Mouse (Mus musculus) limb, embryonic 13.5 days (tissue): ENCODE data around the gene Dapk1. TPM values are rescaled to one million over a fixed set of nuclear protein-coding genes. Genes with fewer than 3 reads are reported as not detected.

ENCODE experiments used
- ATAC-seq: fragments of 200-750 bp; cut with Nextera tagmentation; 2 replicates; pipeline ENCODE4 v1.8.0; 2017; ENCODE audit warnings: low read depth, moderate number of reproducible peaks, moderate TSS enrichment; ENCODE audit not compliant: low FRiP score
- H3K27ac ChIP-seq: fragments of 300-500 bp; sonication (generic); 2 replicates; pipeline ENCODE4 v1.5.1; 2015; ENCODE audit warnings: inconsistent platforms, mild to moderate bottlenecking, moderate library complexity
- H3K27me3 ChIP-seq: fragments of 300-500 bp; sonication (generic); 2 replicates; pipeline ENCODE4 v1.6.1; 2015; ENCODE audit warnings: mild to moderate bottlenecking, inconsistent platforms
- H3K36me3 ChIP-seq: fragments of 300-500 bp; sonication (generic); 2 replicates; pipeline ENCODE4 v1.6.1; 2015; ENCODE audit warnings: inconsistent platforms, mild to moderate bottlenecking, moderate library complexity
- H3K4me1 ChIP-seq: fragments of 300-500 bp; sonication (generic); 2 replicates; pipeline ENCODE4 v1.6.1; 2015; ENCODE audit warnings: inconsistent platforms
- H3K4me2 ChIP-seq: fragments of 300-500 bp; sonication (generic); replicated peaks from 2 replicates; pipeline ENCODE4 v1.6.1; 2015; ENCODE audit warnings: inconsistent platforms, mild to moderate bottlenecking, moderate library complexity
- H3K4me3 ChIP-seq: fragments of 300-500 bp; sonication (generic); 2 replicates; pipeline ENCODE4 v1.5.1; 2015; ENCODE audit warnings: moderate library complexity, mild to moderate bottlenecking, inconsistent platforms
- H3K9ac ChIP-seq: fragments of 300-500 bp; sonication (generic); 2 replicates; pipeline ENCODE4 v1.6.1; 2015; ENCODE audit warnings: mild to moderate bottlenecking, inconsistent platforms
- H3K9me3 ChIP-seq: fragments of 300-500 bp; sonication (generic); 2 replicates; pipeline ENCODE4 v1.6.1; 2016; ENCODE audit warnings: inconsistent platforms
- WGBS: fragments of 180-500 bp; shearing (Covaris S2); methylation state at CpG from one replicate; pipeline ENCODE4 v1.1.7; 2015; 5-methylcytosine and 5-hydroxymethylcytosine counted together
- polyA plus RNA-seq: library from polyadenylated mRNA; unstranded; fragments of >200 nt; fragmentation: Nextera tagmentation; extraction: Ambion mirVana; gene quantifications from 2 replicates; pipeline ENCODE4 v1.2.1, GENCODE M21; 2015

Dapk1 gene
- polyA plus RNA-seq, 1 experiment from 2014 or later = 23.0 TPM

DNA sequence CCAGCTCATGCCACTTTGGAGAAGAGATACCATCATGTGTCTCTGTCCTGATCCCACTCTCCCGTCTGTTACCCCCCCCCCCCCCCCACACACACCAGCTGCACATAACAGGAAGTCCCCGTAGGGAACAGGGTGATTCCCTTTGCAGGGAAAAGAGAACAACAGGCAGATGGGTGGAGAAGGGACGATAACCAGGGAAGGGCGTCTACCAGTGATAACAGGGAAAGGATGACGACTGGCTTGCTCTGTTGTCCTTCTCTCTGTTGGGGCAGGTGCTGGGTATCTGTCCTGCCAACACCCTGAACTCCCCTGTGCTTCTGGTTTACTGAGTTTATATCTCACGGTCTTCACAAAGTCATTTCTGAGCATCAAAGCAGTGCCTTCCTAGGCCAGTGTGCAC lies 18.0 kb downstream of the Dapk1 start:
- H3K27me3 ChIP-seq = no peaks in the 10 kb centered on the region
- WGBS = 47% methylated on average over 6 of the region's 6 CpGs
- no peak overlapping the region for H3K27ac ChIP-seq
- H3K4me2 ChIP-seq = no peak overlapping the region
- no peak overlapping the region for H3K4me3 ChIP-seq
- H3K36me3 ChIP-seq = no peaks in the 10 kb centered on the region
- peaks cover 58% of the 10 kb centered on the region for H3K4me1 ChIP-seq
- no peaks in the 10 kb centered on the region for H3K9me3 ChIP-seq
- H3K9ac ChIP-seq = no peak overlapping the region
- ATAC-seq = no peak

DNA sequence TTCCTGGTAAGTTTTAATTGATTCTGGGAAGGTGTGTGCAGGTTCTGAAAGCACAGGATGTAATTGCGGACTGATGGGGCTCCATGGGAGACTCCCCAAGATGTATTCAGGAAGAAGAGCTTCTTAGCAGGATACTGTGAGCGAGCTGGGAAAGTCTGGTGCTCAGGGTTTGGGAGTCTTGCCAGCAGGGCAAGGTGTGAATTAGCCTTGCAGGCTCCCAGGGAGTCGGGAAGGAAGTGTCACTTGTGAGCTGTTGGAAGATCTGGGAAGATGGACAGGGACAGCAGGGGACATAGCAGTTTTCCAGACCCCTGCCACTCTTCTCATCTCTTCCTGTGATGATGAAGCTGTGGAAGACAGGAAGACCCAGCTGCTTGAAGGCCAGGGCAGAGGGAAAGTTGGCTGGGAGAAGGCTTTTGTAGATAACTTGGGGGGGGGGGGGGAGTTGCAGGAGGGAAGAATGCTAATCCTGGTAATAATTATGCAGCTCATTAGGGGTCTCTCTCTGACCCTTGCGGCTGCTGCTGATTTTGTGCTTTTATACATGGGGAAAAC lies 19.7 kb downstream of the Dapk1 start:
- Histone ChIP-seq H3K9ac (no peak overlapping the region), H3K4me3 (no peak overlapping the region), H3K27ac (no peak overlapping the region), H3K4me1 (peaks cover 59% of the 10 kb centered on the region), H3K9me3 (no peaks in the 10 kb centered on the region), H3K27me3 (no peaks in the 10 kb centered on the region), H3K4me2 (no peak overlapping the region), H3K36me3 (no peaks in the 10 kb centered on the region)
- no peak for ATAC-seq
- 20% methylated on average over 4 of the region's 4 CpGs for WGBS

DNA sequence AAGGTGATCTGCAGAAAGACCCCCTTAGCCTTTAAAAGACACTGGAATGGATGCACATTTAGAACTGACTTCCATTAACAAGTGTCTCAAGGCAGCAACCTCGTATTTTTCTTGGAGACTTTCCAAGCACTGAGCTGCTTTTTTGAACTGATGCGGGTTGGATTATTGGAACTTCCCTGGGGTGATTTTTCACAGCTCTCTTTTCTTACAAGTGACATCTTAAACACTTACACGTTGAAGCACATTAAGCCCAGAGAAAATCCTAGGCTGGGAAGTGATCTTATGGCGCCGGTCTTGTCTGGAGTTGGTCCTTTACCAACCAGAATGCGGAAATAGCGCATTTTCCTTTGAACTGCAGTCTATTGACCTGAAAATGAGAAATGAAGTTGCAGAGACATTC lies 23.8 kb downstream of the Dapk1 start:
- peak overlapping the region; percentile 22; the same call in 1 of the 2 replicates for H3K27ac ChIP-seq

DNA sequence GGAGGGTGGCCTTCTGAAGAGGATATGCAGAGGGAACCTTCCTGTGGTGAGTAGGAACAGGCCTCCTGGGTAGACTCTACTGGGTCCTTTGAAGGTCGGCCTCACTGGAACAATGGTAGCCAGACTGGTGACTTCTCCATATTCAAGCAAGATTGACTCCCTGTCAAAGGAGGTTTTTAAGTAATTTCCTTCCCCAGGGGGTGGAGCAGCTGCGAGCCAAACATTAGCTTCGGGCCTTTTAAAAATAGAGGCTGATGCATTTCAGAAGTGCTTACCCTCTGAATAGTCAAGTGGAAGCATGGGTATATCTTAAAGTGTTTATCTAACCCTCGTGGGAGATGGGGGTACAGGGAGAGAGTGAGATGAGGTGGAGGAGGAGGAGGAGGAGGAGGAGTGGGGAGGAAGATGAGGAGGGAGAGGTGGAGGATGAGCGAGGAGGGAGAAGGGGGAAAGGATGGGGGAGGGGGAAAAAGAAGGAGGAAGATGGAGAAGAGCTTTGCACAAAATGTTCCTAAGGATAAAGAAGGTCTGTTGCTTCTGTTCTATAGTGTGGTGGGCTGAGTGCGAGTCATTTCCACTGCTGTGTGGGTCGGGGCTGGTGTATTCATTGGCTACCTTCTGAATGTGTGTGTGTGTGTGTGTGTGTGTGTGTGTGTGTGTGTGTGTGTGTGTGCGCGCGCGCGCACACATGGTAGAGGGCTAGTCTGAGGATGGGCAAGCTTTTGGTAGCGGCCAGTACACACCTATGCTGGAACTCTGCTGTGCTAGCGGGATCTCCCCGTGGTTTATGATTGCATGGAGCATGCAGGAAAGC lies 26.3 kb downstream of the Dapk1 start:
- Histone ChIP-seq H3K4me1 (peaks cover 8% of the 10 kb centered on the region; the same call in 1 of the 2 replicates), H3K4me2 (no peak overlapping the region), H3K4me3 (no peak overlapping the region), H3K36me3 (no peaks in the 10 kb centered on the region), H3K27me3 (no peaks in the 10 kb centered on the region), H3K27ac (no peak overlapping the region), H3K9me3 (no peaks in the 10 kb centered on the region), H3K9ac (no peak overlapping the region)
- WGBS = 43% methylated on average over 15 of the region's 15 CpGs
- ATAC-seq = no peak

More for the DNA sequence above, 23.8 kb downstream of the Dapk1 start:
- Histone ChIP-seq H3K9me3 (no peaks in the 10 kb centered on the region), H3K36me3 (no peaks in the 10 kb centered on the region), H3K9ac (no peak overlapping the region), H3K4me1 (peaks cover 20% of the 10 kb centered on the region), H3K27me3 (no peaks in the 10 kb centered on the region), H3K4me3 (no peak overlapping the region), H3K4me2 (no peak overlapping the region)
- 49% methylated on average over 7 of the region's 7 CpGs for WGBS
- no peak for ATAC-seq

DNA sequence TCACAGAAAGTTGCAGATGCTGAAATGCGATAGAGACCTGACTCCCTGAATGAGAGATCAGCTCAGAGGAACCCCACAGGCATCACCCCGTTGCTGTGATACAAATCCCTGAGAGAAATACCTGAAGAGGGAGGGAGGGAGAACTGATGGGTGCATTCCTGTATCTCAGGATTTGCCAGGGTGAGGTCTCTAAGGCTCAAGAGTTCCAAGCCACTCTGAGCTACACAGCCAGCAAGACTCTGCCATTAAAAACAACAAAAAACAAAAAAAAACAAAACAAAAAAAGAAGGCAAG lies 26.9 kb downstream of the Dapk1 start:
- H3K4me3 ChIP-seq = no peak overlapping the region
- no peak overlapping the region for H3K4me2 ChIP-seq
- no peaks in the 10 kb centered on the region for H3K27me3 ChIP-seq
- no peaks in the 10 kb centered on the region for H3K9me3 ChIP-seq
- H3K27ac ChIP-seq = no peak overlapping the region
- no peak overlapping the region for H3K9ac ChIP-seq
- no peaks in the 10 kb centered on the region for H3K36me3 ChIP-seq
- ATAC-seq = no peak
- WGBS = 24% methylated on average over 2 of the region's 2 CpGs
- H3K4me1 ChIP-seq = peaks cover 12% of the 10 kb centered on the region

DNA sequence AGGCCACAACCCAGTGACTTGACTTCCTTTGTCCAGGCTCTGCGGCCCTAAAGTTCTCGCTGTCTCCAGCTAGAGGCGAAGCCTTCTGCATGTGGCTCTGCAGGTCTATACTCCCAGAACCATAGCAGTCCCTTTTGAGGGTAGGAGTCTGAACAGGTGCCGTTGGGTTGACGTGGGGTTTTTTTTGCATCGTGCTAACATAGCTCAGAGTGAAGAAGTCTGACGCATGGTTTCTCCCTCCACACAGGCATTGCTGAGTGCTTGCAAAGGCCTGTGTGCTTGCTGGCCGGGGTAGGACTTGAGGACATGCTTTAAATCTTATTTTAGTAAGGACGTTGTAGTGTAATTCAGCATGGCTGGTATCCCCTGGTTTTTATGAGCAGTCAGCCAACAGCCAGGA lies 27.7 kb downstream of the Dapk1 start:
- no peaks in the 10 kb centered on the region for H3K36me3 ChIP-seq
- no peaks in the 10 kb centered on the region for H3K27me3 ChIP-seq
- H3K9me3 ChIP-seq = no peaks in the 10 kb centered on the region
- no peak for ATAC-seq
- peaks cover 20% of the 10 kb centered on the region for H3K4me1 ChIP-seq
- WGBS = 83% methylated on average over 9 of the region's 9 CpGs
- H3K27ac ChIP-seq = no peak overlapping the region
- no peak overlapping the region for H3K4me2 ChIP-seq
- H3K9ac ChIP-seq = no peak overlapping the region
- no peak overlapping the region for H3K4me3 ChIP-seq

DNA sequence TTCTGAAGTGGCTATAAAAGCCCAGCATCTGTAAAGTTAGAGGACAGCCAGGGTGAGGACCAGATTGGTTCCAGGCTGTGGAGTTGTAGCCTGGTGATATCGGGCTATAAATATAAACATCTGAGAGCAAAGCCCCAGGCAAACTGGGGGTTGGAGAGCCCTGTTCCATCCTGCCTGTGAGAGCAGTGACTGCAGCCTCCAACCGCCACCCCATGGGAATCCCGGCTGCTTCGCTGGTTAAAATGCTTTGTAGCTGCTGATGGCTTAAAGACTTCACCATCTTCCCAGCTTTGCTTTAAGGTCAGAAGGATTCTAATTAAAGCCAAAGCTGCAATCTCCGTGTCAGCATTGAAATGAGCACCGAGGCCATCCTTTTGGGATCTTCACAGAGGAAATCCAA lies 32.2 kb downstream of the Dapk1 start:
- Histone ChIP-seq H3K27me3 (no peaks in the 10 kb centered on the region), H3K27ac (no peak overlapping the region), H3K9ac (no peak overlapping the region), H3K9me3 (no peaks in the 10 kb centered on the region), H3K36me3 (no peaks in the 10 kb centered on the region), H3K4me1 (peaks cover 27% of the 10 kb centered on the region), H3K4me2 (no peak overlapping the region), H3K4me3 (no peak overlapping the region)
- no peak for ATAC-seq
- WGBS = 17% methylated on average over 6 of the region's 6 CpGs

DNA sequence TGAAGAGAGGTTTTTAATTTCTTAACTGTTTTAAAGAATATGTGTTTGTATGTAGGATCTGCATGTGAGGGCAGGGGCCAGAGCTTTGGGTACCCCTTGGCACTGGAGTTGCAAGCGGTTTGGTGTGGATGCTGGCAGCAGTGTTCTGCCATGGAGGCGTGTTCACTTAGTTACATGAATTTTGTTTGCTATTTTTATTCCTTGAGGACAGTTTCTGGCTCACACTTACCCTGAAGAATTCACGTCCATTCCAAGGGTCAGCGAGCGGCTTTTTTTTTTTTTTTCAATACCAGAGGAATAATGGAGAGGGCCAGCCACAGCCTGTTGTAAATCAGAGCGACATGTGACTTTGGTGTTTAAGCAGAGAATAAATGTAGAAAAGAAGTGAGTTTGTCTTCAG lies 33.9 kb downstream of the Dapk1 start:
- ATAC-seq = no peak
- H3K36me3 ChIP-seq = no peaks in the 10 kb centered on the region
- H3K27me3 ChIP-seq = no peaks in the 10 kb centered on the region
- H3K4me3 ChIP-seq = no peak overlapping the region
- WGBS = 73% methylated on average over 6 of the region's 6 CpGs
- peaks cover 27% of the 10 kb centered on the region for H3K4me1 ChIP-seq
- no peak overlapping the region for H3K9ac ChIP-seq
- no peak overlapping the region for H3K27ac ChIP-seq
- no peak overlapping the region for H3K4me2 ChIP-seq
- no peaks in the 10 kb centered on the region for H3K9me3 ChIP-seq

DNA sequence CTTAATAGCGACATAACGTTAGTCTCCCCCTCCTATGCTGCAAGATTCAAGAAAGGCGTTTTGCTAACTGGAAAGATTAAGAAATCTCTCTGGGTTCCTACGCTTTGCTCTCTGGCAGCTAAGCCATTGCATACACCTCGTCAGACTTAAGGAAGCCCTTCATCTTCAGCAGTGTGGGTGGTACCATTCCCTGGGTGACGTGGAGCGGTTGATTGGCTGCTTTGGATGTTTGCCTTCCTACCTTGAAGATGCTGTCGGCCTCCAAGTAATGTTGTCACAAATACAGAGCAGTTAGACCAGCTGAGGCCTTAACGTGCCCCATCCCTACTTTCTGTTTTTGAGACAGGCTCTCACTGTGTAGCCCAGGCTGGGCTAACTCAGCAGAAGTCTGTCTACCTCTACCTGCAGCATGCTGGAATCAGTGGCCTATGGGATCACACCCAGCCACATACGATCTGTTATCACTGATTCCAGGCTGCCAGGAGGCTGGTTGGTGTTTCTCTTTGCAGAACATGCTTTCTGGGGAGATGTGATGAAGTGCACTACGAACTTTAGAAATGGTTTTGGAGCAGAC lies 37.8 kb downstream of the Dapk1 start:
- Histone ChIP-seq H3K9me3 (no peaks in the 10 kb centered on the region), H3K4me3 (no peak overlapping the region), H3K27ac (no peak overlapping the region), H3K9ac (no peak overlapping the region), H3K27me3 (no peaks in the 10 kb centered on the region), H3K36me3 (no peaks in the 10 kb centered on the region), H3K4me2 (no peak overlapping the region), H3K4me1 (peaks cover 14% of the 10 kb centered on the region; the same call in 1 of the 2 replicates)
- WGBS = 80% methylated on average over 11 of the region's 11 CpGs
- ATAC-seq = no peak; the same call in 1 of the 2 replicates

DNA sequence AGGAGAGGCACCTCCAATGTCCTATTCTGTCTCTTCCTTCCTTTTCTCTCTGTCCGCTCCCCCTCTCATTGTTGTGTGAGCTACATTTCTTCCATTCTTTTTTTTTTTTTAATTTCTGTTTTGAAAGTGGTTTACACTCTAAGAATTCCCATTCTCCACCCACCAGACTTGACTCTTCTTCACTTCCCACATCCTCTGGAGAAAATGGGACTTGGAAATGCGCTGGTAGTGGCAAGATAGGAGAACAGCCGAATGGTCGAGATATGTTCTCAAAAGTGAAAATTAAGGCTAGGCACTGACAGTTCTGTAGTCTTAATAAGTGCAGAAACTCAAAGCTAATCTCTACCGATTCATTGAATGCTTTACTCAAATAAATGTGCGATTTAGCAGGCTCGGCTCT lies 38.7 kb downstream of the Dapk1 start:
- ATAC-seq = no peak
- Histone ChIP-seq H3K4me1 (peaks cover 9% of the 10 kb centered on the region; the same call in 1 of the 2 replicates), H3K9me3 (no peaks in the 10 kb centered on the region), H3K27ac (no peak overlapping the region), H3K4me3 (no peak overlapping the region), H3K36me3 (no peaks in the 10 kb centered on the region), H3K9ac (no peak overlapping the region), H3K4me2 (no peak overlapping the region), H3K27me3 (no peaks in the 10 kb centered on the region)
- WGBS = 95% methylated on average over 7 of the region's 7 CpGs

DNA sequence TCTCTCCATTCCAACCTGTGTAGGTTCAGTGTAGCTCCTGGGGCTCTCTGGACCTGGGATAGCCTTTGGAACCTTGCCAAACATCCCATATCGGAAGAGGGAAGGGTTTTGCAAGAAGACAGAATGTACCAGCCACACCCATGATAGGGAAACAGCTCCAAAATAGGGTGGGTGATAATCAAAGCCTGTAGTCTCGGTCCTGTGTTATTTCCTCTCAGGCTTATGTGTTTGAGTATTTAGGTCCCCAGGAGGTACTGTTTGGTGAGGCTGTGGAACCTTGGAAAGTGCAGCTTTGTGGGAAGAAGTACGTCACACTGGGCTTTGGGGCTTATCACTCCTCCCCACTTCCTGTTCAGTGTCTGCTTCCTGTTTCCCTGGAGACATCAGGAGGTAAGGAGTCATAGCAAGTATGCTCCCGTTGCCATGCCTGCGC lies 42.7 kb downstream of the Dapk1 start:
- 74% methylated on average over 5 of the region's 5 CpGs for WGBS
- H3K4me1 ChIP-seq = no peaks in the 10 kb centered on the region
- no peak overlapping the region for H3K4me3 ChIP-seq
- no peak overlapping the region for H3K27ac ChIP-seq
- H3K4me2 ChIP-seq = no peak overlapping the region
- H3K27me3 ChIP-seq = no peaks in the 10 kb centered on the region
- H3K9ac ChIP-seq = no peak overlapping the region
- no peak for ATAC-seq
- peaks cover 6% of the 10 kb centered on the region; the same call in 1 of the 2 replicates for H3K36me3 ChIP-seq
- no peaks in the 10 kb centered on the region for H3K9me3 ChIP-seq

DNA sequence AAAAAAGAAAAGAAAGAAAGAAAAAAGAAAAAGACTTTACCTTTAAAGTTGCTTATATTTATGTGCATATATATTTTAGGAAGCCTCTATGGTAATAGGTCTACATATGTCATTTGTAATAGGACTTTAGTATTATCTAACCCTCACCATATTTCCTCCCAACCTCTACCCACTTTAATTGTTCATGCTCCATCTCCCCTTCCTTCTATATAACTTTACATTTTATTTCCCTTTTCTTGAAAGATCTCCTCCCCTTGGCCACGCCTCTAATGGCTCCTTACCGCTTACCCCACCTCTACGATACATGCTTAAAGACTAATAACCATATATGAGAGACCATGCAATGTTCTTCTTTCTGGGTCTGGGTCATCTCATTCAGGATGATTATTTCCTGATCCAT lies 45.0 kb downstream of the Dapk1 start:
- no peaks in the 10 kb centered on the region for H3K4me1 ChIP-seq
- no peaks in the 10 kb centered on the region for H3K9me3 ChIP-seq
- H3K27ac ChIP-seq = no peak overlapping the region
- no peak overlapping the region for H3K4me2 ChIP-seq
- H3K9ac ChIP-seq = no peak overlapping the region
- no peak overlapping the region for H3K4me3 ChIP-seq
- WGBS = 96% methylated on average over 3 of the region's 3 CpGs
- H3K36me3 ChIP-seq = peaks cover 6% of the 10 kb centered on the region; the same call in 1 of the 2 replicates
- no peaks in the 10 kb centered on the region for H3K27me3 ChIP-seq
- ATAC-seq = no peak
